Mouse (Mus musculus) testis, adult 10 weeks (tissue): Measurements from ENCODE around the gene Ankrd65. TPM values are rescaled to one million over a fixed set of nuclear protein-coding genes. Genes with fewer than 3 reads are reported as not detected.

Source experiments
- polyA plus RNA-seq: library from polyadenylated mRNA; stranded (reverse); fragments of 350-450 nt; fragmentation: Illumina TruSeq; extraction: RNeasy Lipid Tissue Mini Kit (QIAGEN cat#74804); gene quantifications from one replicate; pipeline ENCODE4 v1.2.3, GENCODE M21; 2014; ENCODE audit warnings: low read depth, low replicate concordance

The Ankrd65 gene
- not detected for polyA plus RNA-seq

DNA sequence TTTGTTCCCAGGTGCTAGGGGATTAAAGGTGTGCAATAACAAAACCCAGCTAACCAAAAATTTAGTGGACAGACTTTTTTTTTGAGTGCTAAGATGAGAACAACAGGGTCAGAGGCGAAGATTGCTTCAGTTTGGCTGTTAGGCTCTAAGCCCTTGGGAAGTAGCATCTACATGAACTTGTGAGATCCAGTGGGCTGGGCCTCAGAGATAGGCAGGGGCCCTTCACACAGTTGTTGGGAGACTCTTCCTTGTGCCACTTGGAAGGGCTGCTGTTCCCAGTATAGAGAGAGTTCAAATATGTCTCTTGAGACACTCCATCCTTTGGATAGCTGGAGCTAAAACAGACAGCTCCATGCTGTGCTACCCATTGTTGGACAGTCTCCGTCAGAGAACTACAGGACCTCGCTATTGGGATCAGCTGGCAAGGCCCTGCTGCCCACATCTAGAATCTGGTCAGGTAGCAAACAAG lies at the start of gene Ankrd65:
Gene Ankrd65 (plus strand): TSS at position 419 of the 469 bp plus-strand sequence.

DNA sequence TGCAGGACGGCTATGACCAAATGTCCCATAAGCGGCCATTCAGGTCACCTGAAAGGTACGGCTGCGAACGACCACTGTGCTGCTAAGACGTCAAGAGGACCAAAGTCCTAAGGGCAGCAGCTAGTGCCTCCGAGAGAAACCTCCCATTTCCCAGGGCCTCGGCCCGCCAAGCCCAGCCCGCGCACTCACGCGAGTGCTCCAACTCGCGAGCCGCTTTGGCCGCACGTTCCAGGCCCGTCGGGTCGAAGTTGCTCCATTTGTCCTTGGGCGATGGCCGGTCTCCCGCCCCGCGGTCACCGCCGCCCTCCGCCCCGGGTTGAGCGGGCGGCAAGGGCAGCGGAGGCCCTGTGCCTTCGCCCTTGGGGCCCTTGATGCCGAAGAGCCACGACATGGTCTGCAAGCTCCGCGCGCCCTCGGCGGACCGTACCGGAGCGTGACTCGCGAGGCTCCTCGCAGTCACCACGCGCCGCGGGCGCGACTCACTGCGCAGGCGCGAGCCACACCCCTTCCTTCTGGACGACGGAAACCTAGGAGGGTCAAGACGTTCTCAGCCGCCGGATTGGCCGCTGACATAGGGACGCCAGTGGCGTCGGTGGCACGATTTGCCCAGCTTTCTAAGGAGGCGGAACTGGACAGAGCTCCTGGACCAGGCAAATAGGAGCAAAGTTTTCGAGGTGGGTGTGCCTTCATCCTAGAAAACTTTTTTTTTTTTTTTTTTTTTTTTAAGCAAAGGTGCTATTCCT lies 29.5 kb upstream of the Ankrd65 start, which contains the start of gene Atad3a:
Gene Atad3a (minus strand): TSS at position 481 of the 743 bp plus-strand sequence.

DNA sequence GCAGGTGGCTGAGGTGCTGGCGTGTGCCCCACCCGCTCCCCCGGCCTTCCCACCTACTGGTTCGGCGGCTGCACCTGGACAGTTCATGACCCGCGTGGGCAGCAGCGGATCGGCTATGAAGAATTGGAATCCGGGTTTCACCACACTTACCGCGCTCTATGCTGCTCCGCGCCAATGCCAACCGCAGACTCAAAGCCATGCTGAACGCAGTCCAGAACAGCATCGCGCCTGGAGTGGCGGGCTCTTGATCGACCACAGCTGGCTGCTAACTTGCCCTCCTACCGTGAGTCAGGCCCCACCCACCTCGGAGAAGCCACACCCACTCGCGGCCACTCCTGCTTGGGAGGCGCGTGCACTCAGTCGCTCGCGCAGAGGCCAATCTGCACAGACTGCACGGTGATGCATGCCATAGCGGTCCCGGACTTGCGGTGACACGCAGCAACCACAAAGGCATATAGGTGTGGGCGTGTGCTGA lies 15.9 kb upstream of the Ankrd65 start, which contains the start of gene Vwa1:
Gene Vwa1 (minus strand): TSS at position 419 of the 475 bp plus-strand sequence.

DNA sequence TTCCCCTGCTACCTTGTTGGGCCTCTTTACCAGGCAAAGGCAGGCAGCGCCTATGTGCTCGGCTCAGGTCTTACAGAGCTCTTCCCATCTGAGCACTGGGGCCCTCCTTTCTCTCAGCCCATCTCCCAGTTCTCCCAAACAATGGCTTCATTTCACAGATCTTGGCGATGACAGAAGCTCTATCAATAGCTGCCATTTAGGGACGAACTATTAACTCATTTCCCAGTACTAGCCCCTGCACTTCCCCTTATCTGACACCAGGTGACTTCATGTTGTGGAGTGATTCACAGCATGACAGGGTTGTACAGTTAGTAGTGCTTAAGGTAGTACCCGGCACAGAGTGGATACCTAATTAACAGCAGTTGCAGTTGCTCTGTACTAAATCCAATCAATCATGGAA lies 4.4 kb upstream of the Ankrd65 start, which contains the start of gene Tmem88b:
Gene Tmem88b (minus strand): TSS at position 56 of the 400 bp plus-strand sequence.

DNA sequence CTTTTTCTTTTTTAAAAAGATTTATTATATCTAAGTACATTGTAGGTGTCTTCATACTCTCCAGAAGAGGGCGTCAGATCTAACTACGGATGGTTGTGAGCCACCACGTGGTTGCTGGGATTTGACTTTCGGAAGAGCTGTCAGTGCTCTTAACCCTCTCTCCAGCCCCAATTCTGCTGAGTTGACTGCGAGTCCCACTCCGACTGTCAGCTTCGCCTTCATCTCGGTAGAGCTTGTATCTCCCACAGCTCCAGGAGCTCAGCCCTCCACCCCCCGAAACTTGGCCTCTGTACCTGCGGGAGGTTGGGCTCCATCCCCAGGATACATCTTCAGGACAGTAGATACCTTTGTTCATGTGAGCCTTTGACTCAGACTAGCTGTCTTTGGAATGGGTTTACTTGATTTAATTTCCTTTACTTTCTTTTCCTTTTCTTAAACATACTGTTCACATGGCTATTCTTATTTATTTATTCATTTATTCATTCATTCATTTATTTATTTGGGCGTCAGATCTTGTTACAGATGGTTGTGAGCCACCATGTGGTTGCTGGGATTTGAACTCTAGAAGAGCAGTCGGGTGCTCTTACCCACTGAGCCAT lies 12.6 kb downstream of the Ankrd65 start, which contains the start of gene Mrpl20:
Gene Mrpl20 (plus strand): TSS at position 138 of the 599 bp plus-strand sequence.

DNA sequence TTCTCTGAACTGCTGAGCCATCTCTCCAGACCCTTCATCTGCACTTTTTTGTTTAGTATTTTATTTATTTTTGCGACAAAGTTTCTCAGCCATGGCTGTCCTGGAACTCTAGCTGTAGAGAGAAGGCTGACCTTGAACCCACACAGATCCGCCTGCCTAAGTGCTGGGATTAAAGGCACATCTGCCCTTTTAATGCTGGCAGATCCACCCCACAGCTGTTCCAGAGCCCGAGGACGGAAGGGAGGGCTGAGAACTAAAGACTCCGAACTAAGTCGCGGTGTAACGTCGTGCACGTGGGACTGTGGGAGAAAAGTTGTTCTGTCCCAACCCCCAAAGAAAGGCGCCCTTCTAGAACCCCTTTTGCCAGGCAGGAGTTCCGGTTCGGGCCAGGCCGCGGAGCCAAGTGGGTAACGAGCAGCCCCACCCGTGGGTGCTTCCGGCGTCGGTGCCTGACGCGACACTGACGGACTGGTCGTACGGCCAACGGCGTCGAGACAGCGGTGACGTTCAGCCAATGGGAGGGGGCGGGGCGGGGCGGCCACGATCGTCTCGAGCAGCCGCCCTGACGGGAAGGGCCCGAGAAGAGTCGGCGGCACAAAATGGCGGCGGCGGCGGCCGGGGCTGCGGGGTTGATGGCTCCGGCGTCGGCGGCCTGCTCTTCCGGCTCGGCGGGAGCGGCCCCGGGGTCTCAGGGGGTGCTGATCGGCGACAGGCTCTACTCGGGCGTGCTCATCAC lies 21.9 kb downstream of the Ankrd65 start, which contains the start of gene Ccnl2:
Gene Ccnl2 (plus strand): TSS at position 561 of the 736 bp plus-strand sequence.

DNA sequence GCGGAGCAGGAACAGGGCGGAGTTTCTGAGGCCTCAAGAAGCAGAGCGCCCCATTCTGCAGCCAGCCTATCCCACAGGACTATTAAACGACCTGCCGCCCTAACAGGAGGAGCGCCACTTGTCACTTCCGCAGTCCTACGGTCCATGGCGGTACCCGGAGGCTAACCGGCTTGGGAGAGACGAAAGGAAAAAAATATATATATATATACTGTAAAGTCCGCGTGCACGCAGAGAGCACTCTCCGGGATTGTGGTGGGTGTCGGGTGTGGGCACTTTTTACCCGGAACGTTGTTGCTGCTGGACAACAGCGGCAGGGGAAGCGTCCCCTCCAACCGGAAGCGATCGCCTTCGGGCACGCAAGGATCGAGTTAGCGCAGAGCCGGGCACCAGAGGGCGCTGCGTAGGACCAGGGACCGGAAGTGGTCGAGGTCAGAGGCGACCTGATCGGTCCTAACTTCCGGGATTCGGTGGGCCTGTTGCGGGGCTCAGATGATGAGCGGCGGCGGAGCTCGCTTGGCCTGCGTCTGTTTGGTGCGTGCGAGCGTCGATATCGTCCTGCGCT lies 41.0 kb downstream of the Ankrd65 start, which contains the start of gene Aurkaip1:
Gene Aurkaip1 (plus strand): TSS at position 68 of the 562 bp plus-strand sequence.

DNA sequence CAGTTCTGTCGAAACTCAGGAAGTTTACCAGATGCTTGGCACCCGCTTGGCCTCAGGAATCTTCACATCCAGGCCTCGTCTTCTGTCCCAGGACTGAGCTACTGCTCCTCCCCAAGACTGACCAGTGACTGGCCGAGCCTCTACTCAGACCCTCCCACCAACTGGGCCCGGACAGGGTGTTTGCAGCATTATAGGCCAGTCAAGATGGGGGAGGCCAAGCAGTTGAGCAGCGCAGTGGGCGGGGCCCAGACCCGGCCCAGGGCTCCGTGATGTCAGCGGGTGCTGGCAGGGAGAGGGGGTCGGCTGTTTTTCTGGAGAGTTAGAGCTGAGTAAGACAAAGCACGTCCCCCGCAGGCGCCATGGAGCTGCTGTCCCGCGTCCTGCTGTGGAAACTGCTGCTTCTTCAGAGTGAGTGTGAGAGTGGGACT lies 49.3 kb downstream of the Ankrd65 start, which contains the start of gene Mxra8:
Gene Mxra8 (plus strand): TSS at position 198 of the 428 bp plus-strand sequence.

DNA sequence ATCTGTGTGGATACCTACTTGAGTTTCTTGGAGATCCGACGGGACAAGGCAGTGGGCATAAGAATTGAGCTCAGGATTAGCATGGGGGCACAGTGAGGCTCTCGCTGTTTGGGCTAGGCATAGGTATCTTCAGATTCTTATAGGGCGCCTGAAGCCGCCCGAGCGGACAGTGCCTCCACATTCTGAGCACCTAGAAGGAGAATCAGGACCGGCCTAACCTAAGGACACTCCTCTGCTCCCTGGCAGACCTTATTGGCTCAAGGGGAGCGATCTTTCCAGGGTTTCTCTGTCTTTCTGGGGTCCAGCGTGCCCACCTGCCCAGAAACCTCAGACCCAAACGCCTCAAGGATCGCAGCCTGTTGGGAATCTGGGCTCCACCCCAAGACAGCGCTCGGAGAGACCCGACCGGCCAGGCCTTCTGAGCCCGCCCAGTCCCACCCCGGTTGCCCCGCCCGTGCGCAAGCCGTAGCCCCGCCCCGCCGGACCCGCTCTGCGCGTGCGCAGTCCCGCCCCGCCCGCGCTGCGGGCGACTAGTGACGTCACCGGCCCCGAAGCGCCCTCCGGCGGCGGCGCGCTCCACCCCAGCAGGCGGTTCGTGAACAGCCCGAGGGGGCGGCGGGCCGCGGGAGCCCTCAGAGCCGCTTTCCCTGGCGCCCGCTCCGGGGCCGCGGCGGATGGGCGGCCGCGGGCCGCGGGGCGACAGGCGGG lies 56.8 kb downstream of the Ankrd65 start, which contains the start of gene Dvl1:
Gene Dvl1 (plus strand): TSS at position 532 of the 708 bp plus-strand sequence.

Other genes with a start within 250 kb of the Ankrd65 start
- 20.0 TPM for gene Nadk, start 228.1 kb upstream of the Ankrd65 start, polyA plus RNA-seq
- 5.4 TPM for gene Slc35e2, start 189.0 kb upstream of the Ankrd65 start, polyA plus RNA-seq
- gene Cdk11b, start 165.6 kb upstream of the Ankrd65 start, polyA plus RNA-seq, result 73.4 TPM
- gene Gm10563, start 145.0 kb upstream of the Ankrd65 start, polyA plus RNA-seq, result not detected
- gene Mmp23, start 137.1 kb upstream of the Ankrd65 start, polyA plus RNA-seq, result 0.27 TPM
- gene Mib2, start 121.2 kb upstream of the Ankrd65 start, polyA plus RNA-seq, result 1.5 TPM
- not detected for gene Fndc10, start 96.1 kb upstream of the Ankrd65 start, polyA plus RNA-seq
- 45.1 TPM for gene Ssu72, start 85.6 kb upstream of the Ankrd65 start, polyA plus RNA-seq
- not detected for gene Tmem240, start 55.6 kb upstream of the Ankrd65 start, polyA plus RNA-seq
- gene Atad3a, start 29.3 kb upstream of the Ankrd65 start, polyA plus RNA-seq, result 1.5 TPM
- gene Vwa1, start 15.7 kb upstream of the Ankrd65 start, polyA plus RNA-seq, result 0.57 TPM
- gene Tmem88b, start 4.6 kb upstream of the Ankrd65 start, polyA plus RNA-seq, result 1.7 TPM
- 131 TPM for gene Mrpl20, start 12.4 kb downstream of the Ankrd65 start, polyA plus RNA-seq
- gene Ccnl2, start 22.1 kb downstream of the Ankrd65 start, polyA plus RNA-seq, result 32.1 TPM
- gene Aurkaip1, start 40.8 kb downstream of the Ankrd65 start, polyA plus RNA-seq, result 6.5 TPM
- gene Mxra8, start 49.2 kb downstream of the Ankrd65 start, polyA plus RNA-seq, result 91.8 TPM
- gene Dvl1, start 57.0 kb downstream of the Ankrd65 start, polyA plus RNA-seq, result 6.2 TPM
- 0.18 TPM for gene Tas1r3, start 72.9 kb downstream of the Ankrd65 start, polyA plus RNA-seq
- 60.8 TPM for gene Cptp, start 79.0 kb downstream of the Ankrd65 start, polyA plus RNA-seq
- 2.4 TPM for gene Ints11, start 79.1 kb downstream of the Ankrd65 start, polyA plus RNA-seq
- gene Pusl1, start 101.3 kb downstream of the Ankrd65 start, polyA plus RNA-seq, result 0.56 TPM
- 1.0 TPM for gene Acap3, start 101.4 kb downstream of the Ankrd65 start, polyA plus RNA-seq
- 156 TPM for gene Ube2j2, start 153.4 kb downstream of the Ankrd65 start, polyA plus RNA-seq
- 8.9 TPM for gene C1qtnf12, start 171.9 kb downstream of the Ankrd65 start, polyA plus RNA-seq
- gene B3galt6, start 202.2 kb downstream of the Ankrd65 start, polyA plus RNA-seq, result 1.7 TPM
- gene Sdf4, start 202.4 kb downstream of the Ankrd65 start, polyA plus RNA-seq, result 97.4 TPM
- gene Tnfrsf4, start 223.4 kb downstream of the Ankrd65 start, polyA plus RNA-seq, result not detected
- not detected for gene Tnfrsf18, start 235.7 kb downstream of the Ankrd65 start, polyA plus RNA-seq